Mouse (Mus musculus): ENCODE measurements around the gene Olfr323.

Olfr323 gene

DNA sequence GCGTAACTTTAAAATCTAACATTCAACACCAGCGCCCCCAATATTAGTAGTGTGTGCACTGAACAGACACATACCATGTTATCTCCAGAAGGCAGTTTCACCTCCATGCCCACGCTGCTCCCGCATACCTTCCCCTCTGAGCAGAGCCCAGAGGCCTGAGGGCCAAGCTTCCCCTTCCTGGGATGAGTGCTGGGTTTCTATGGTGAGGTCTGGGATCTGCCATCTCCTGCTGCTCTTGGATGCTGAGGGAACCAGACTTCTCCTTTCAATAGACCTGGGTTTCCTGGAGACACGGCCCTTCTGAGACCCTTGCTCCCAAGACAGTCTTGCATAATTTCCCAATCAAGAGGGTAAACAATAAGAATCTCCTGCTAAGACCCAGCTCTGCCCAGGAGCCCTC lies at the start of gene Olfr323:
Olfr323 (minus strand) TSS at position 101 of the 400 bp plus-strand sequence.
- DNase-seq (ENCODE audit: low spot score in 2 of 2): no peak

DNA sequence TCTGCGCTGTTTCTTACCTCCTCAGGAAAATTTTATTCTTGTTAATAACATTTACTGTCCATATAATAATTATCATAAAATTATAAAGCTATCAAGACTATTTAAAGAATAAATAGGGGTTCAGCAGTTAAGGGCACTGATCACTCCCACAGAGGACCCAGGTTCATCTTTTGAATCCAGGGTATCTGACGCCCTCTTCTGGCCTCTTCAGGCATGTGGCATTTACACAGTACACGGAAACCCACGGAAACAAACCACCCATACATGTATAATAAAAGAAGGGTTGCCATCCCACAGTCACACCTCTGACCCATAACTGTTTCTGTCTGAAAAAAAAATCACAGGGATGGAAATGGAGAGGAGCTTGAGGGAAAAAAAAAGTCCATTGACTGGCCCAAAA lies 41.5 kb upstream of the Olfr323 start:
- peak in 1 of 2 experiments; percentile 47 for DNase-seq (ENCODE audit: low spot score in 2 of 2)

DNA sequence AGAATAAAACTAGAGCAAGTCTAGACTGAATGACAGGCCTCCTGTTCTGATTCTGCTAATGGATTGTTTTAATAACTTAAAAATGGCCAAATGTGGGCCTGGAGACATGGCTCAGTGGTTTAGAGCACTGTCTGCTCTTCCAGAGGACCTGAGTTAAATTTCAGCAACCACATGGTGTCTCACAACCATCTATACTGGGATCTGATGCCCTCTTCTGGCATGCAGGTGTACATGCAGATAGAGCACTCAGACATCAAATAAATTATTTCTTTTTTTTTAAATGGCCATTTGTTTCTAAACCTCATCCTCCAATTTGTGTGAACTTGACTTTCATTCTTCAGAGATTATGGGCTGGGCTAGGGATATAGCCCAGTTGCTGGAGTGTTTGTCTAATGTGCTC lies 39.0 kb upstream of the Olfr323 start:
- no peak for DNase-seq (ENCODE audit: low spot score in 2 of 2)

GRCm38 (mm10) chr11:58658596-58658995 lies 28.3 kb upstream of the Olfr323 start, which contains the start of gene Olfr322:
Olfr322 (plus strand) TSS chr11:58658782.
- DNase-seq (ENCODE audit: low spot score in 2 of 2): no peak

GRCm38 (mm10) chr11:58655151-58655550 lies 24.9 kb upstream of the Olfr323 start:
- no peak for DNase-seq (ENCODE audit: low spot score in 2 of 2)

DNA sequence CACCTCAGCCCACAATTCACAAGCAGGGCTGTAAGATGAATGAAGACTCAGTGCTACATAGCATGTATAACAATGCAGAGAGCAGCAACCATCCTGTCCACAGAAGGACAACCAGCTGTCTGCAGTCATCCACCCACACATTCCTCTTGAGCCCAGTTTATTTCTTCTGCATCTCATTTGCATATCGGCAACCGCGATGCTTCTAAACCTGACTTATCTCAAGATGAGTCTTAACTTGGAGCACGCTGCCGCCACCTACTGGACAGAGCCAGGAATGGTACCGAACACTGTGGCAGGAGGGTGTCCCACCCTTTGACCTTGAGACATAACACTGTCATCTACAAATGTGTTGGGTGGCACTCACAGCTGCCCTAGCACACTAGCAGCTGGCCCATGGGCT lies 13.0 kb upstream of the Olfr323 start:
- DNase-seq (ENCODE audit: low spot score in 2 of 2): no peak

- no peak for DNase-seq (ENCODE audit: low spot score in 2 of 2)
These were observed 11.5 kb upstream of the Olfr323 start for GRCm38 (mm10) chr11:58641638-58642358.

DNA sequence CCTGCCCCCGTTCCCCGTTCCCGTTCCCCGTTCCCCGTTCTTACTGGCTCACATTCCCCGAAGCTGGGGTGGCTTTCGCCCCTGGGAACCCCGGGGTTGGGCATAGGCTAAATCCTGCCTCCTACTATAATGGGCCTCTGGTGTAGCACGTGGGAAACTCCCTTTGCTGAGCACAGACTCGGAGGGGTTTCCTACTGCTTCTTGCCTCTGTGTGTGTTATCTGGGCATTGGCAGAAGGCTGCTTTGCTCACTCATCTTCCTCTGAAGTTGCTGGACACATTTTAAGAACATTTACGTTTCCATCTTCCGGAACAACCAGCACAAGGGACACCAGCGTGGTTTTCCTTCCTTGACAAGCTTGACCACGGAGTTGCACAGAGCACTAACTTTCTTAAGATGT lies 10.8 kb upstream of the Olfr323 start:
- no peak for DNase-seq (ENCODE audit: low spot score in 2 of 2)

DNA sequence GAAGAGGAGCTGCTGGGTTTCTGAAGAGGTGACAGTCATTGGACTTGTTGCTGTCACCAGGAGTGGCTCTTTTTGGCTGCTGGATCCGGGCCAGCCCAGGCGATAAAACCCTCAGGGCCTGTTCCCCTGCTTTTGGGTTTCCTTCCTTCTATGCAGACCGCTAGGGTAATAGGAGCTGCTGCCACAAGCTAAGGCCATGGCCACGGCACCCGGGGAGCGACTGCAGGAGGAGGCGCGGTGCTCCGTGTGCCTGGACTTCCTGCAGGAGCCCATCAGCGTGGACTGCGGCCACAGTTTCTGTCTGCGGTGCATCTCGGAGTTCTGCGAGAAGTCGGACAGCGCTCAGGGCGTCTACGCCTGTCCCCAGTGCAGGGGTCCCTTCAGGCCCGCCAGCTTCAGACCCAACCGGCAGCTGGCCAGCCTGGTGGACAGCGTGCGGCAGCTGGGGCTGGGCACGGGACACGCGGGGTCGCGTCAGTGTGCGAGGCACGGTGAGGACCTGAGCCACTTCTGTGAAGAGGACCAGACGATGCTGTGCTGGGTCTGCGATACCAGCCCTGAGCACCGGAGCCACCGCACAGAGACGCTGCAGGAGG lies 10.1 kb upstream of the Olfr323 start, which contains the start of gene Trim58:
Trim58 (plus strand) TSS at position 194 of the 596 bp plus-strand sequence.
- no peak for DNase-seq (ENCODE audit: low spot score in 2 of 2)

DNA sequence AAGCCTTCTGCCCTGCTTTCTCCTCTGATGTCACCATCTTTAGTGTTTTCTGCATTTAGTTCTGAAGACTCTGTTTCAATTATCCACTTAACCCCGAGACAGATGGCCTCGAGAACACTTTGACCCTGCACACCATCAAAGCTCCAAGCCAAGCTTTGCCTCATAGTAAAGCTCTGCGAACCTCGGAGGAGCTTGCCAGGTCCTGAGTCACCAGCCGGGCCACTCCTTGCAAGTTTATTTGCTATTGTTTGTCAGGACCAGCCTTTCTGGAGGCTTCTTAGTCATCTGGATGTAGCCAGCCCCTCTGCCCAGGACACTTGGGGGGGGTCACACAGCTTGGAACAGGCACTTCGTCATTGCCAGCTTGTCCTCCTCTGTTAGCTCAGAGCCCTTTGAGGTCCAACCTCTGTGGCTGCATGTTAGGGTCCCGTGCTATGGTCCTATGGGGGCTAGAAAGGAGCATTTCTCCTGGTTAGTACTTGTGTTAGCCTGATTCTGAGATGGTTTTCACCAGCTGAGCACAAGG lies 7.9 kb upstream of the Olfr323 start:
- no peak for DNase-seq (ENCODE audit: low spot score in 2 of 2)

DNA sequence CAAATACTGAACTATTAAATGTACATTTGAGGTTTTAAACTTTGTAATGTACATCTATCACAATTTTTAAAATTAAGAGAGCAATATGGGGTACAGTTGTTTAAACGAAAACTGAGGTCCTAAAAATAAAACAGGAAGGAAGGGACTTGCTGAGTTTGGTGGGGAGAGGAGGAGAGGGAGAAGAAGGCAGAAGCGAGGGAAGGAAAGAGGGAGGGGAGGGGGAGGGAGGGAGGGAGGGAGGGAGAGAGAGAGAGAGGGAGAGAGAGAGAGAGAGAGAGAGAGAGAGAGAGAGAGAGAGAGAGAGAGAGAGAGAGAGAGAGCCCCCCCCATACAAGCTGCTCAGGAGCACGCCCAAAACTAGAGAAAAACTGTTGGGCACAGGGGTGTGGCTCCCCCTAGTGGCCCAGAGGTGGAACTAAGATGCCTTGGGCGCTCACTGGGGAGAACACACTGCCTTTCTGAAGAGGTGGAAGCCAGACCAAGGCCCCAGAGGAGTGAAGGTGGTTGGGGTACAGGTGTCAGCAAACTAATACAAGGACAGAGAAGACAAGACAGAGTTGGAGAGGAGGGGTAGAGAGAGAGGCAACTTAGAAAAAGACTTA lies 6.2 kb upstream of the Olfr323 start:
- peak in 1 of 2 experiments; percentile 40 for DNase-seq (ENCODE audit: low spot score in 2 of 2)

GRCm38 (mm10) chr11:58634878-58635277 lies 4.6 kb upstream of the Olfr323 start:
- no peak for DNase-seq (ENCODE audit: low spot score in 2 of 2)

- no peak for DNase-seq (ENCODE audit: low spot score in 2 of 2)
These were observed 4.2 kb downstream of the Olfr323 start for GRCm38 (mm10) chr11:58626146-58626545.

DNA sequence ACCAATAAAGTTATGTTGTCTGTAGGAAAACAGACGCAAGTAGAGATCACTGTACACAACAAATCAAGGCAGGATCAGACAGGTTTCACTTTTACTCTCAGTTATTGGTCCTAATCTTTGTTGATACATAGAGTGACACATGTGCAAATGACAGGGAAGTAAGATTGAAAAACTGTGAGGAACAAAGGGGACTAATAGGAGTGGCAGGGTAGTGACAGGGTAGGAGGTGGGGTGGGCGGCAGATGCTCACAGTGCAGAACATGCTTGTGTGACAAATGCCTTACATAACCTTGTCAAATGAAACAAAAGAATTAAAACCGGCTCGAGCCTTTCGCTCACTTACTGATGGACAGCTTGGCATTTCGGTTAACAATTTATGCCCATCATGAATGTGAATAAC lies 11.5 kb downstream of the Olfr323 start:
- no peak for DNase-seq (ENCODE audit: low spot score in 2 of 2)

GRCm38 (mm10) chr11:58618369-58618768 lies 11.9 kb downstream of the Olfr323 start:
- DNase-seq (ENCODE audit: low spot score in 2 of 2): no peak

- DNase-seq (ENCODE audit: low spot score in 2 of 2): no peak
These were observed 14.3 kb downstream of the Olfr323 start, which contains the start of gene 2210407C18Rik for GRCm38 (mm10) chr11:58615975-58616374. 2210407C18Rik (minus strand) TSS chr11:58616075.

GRCm38 (mm10) chr11:58614526-58614925 lies 15.8 kb downstream of the Olfr323 start:
- no peak for DNase-seq (ENCODE audit: low spot score in 2 of 2)

DNA sequence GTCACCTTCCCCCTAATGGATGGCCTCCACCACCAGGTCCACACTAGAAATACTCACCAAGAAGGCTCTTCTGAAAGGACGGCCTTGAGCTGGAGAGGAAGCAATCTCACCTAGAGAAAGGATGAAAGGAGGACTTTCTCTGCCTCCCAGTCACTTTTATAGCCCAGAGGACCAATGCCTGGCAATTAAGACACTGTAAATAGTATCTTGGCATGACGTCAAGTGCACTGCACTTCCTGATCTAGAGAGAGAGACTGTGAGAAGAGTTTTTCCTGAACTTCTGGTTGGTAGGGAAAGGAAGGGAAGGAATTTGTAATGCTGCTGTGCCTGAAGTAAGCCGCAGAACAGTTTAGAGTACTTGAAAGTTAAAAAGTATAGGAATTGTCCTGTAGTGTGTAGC lies 16.9 kb downstream of the Olfr323 start:
- DNase-seq (ENCODE audit: low spot score in 2 of 2): no peak

DNA sequence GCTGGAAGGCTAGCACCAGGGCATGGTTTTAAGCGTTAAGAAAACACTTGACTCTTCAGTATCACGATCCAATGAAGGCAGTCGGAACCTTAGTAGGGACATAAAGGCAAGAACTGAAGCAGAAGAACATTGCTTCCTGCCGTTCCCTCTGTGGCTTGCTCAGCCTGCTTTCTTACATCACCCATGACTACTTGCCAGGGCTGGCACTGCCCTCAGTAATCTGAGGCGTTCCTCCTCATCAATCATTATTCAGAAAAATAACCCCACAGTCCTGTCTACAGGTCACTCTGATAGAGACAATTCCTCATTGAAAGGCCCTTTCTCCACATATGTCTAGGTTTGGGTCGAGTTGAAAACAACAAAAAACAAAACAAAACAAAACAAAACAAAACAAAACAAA lies 23.3 kb downstream of the Olfr323 start:
- DNase-seq (ENCODE audit: low spot score in 2 of 2): no peak

- DNase-seq (ENCODE audit: low spot score in 2 of 2): no peak
These were observed 24.0 kb downstream of the Olfr323 start for GRCm38 (mm10) chr11:58606177-58606919.

DNA sequence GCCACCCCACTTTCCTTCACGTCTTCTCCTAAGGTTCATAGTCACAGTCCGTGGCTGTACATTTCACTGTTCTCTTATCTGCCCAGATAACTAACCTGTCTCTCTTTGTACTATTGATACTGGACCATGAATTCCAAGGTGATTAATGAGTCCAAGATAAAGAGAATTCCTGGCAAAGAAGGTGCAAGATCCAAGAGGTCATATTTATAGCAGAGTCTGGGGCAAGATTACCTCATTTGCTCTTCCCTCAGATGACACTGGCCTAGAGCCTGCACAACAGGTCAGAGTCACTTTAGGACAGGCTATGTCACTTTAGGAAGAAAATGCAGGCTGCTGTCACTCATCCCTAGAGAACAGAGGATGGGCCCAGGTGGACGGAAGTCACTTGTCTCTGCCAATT lies 25.1 kb downstream of the Olfr323 start:
- DNase-seq (ENCODE audit: low spot score in 2 of 2): no peak

- no peak for DNase-seq (ENCODE audit: low spot score in 2 of 2)
These were observed 25.6 kb downstream of the Olfr323 start for GRCm38 (mm10) chr11:58604688-58605087.

Measured in urinary bladder, postnatal 4 days (tissue).